Mouse (Mus musculus) lung, postnatal 0 days (tissue): ENCODE data around the gene Decr2.

ENCODE experiments used
- CTCF ChIP-seq: IDR thresholded peaks from 2 replicates; pipeline ENCODE4 v1.5.1; 2016; ENCODE audit warnings: antibody characterized with exemption, mild to moderate bottlenecking
- EP300 ChIP-seq: IDR thresholded peaks from 2 replicates; pipeline ENCODE4 v1.6.1; 2016; ENCODE audit warnings: antibody characterized with exemption, mild to moderate bottlenecking, control low read depth

GRCm38 (mm10) chr17:26080867-26081266, 9.3 kb downstream of the Decr2 start:
- no peak for TF ChIP-seq CTCF
- no peak for TF ChIP-seq EP300
